21 mouse cellular contexts compared by ENCODE assay signal in genomic region chr11:109991270-109991669, GRCm38 (mm10). TPM values are rescaled to one million over a fixed set of nuclear protein-coding genes. Genes with fewer than 3 reads are reported as not detected.
DNase-seq lines count a peak whose midpoint lies in the region; ATAC-seq and TF ChIP-seq lines count a peak whose summit lies in the region.
"Had no signal": no experiment of that assay in that cellular context is flagged by ENCODE, and none has a peak within 500 bp of the region (broad histone marks: within the 10 kb centered on the region; RNA-seq: fewer than 3 reads in every experiment).

No protein-coding gene starts in this region.

- no peak for TF ChIP-seq EP300 in MEL (IDR thresholded peaks at IDR 0.05; ENCODE audit: low read depth in 1 of 2, low read length in 2 of 2)

- TF ChIP-seq POLR2A in MEL (IDR thresholded peaks at IDR 0.05; ENCODE audit: control insufficient read depth in 1 of 2, insufficient read depth in 1 of 2, low read depth in 1 of 2, low read length in 2 of 2, poor library complexity in 1 of 2), result no peak

- 0 out of 2 replicates have a peak, but pooled peaks have one; percentile 50 for ATAC-seq in liver, embryonic 12.5 days
- ATAC-seq: midbrain, embryonic 16.5 days had no signal

- H3K79me2 ChIP-seq in MEL (ENCODE audit: control insufficient read depth, insufficient read depth, low read length, poor library complexity), result no peaks in the 10 kb centered on the region

- H3K27me3 ChIP-seq in liver, embryonic 12.5 days (replicated peaks), result no peaks in the 10 kb centered on the region
- no peaks in the 10 kb centered on the region for H3K27me3 ChIP-seq in MEL (ENCODE audit: control insufficient read depth in 1 of 2, insufficient read depth in 2 of 2, low read length in 2 of 2)
- H3K27me3 ChIP-seq: embryonic facial prominence, embryonic 15.5 days; forebrain, embryonic 12.5 days; hindbrain, embryonic 12.5 days had no signal

- 37% methylated on average over 3 of the region's 3 CpGs for whole genome bisulfite sequencing in liver, embryonic 12.5 days (ENCODE audit: insufficient replicate concordance)

- H3K4me2 ChIP-seq in liver, embryonic 12.5 days, result no peak overlapping the region
- H3K4me2 ChIP-seq: embryonic facial prominence, embryonic 15.5 days; forebrain, embryonic 12.5 days; hindbrain, embryonic 12.5 days had no signal

- TF ChIP-seq RAD21 in MEL (IDR thresholded peaks at IDR 0.05; ENCODE audit: low read depth, low read length), result no peak

- no peak overlapping the region for H3K4me3 ChIP-seq in liver, embryonic 12.5 days
- H3K4me3 ChIP-seq in MEL (ENCODE audit: control insufficient read depth in 1 of 2, insufficient read depth in 1 of 2, low read depth in 2 of 2, low read length in 2 of 2), result no peak overlapping the region
- H3K4me3 ChIP-seq: embryonic facial prominence, embryonic 15.5 days; forebrain, embryonic 12.5 days; heart, embryonic 10.5 days; hindbrain, embryonic 12.5 days had no signal

- no peaks in the 10 kb centered on the region for H3K9me3 ChIP-seq in liver, embryonic 12.5 days (replicated peaks)
- H3K9me3 ChIP-seq in MEL (replicated peaks; ENCODE audit: insufficient read depth, low read length), result no peaks in the 10 kb centered on the region
- H3K9me3 ChIP-seq: embryonic facial prominence, embryonic 15.5 days; forebrain, embryonic 12.5 days; heart, embryonic 10.5 days; hindbrain, embryonic 12.5 days had no signal

- H3K27ac ChIP-seq in liver, embryonic 12.5 days, result no peak overlapping the region
- no peak overlapping the region for H3K27ac ChIP-seq in MEL (ENCODE audit: control insufficient read depth, low read depth, low read length)
- H3K27ac ChIP-seq: embryonic facial prominence, embryonic 15.5 days; forebrain, embryonic 12.5 days; heart, embryonic 10.5 days; hindbrain, embryonic 12.5 days; liver, embryonic 14.5 days had no signal

- H3K4me1 ChIP-seq in liver, embryonic 12.5 days, result no peaks in the 10 kb centered on the region
- no peaks in the 10 kb centered on the region for H3K4me1 ChIP-seq in MEL (ENCODE audit: control insufficient read depth in 1 of 2, insufficient read depth in 2 of 2, low read length in 2 of 2)

- H3K36me3 ChIP-seq in liver, embryonic 12.5 days, result no peaks in the 10 kb centered on the region
- no peaks in the 10 kb centered on the region for H3K36me3 ChIP-seq in MEL (ENCODE audit: control insufficient read depth in 1 of 2, insufficient read depth in 2 of 2, low read length in 2 of 2)
- H3K36me3 ChIP-seq: embryonic facial prominence, embryonic 15.5 days; forebrain, embryonic 12.5 days; heart, embryonic 10.5 days; hindbrain, embryonic 12.5 days had no signal

- no peak for TF ChIP-seq CTCF in MEL (IDR thresholded peaks at IDR 0.05 in 2 of 3, conservative IDR thresholded peaks at IDR 0.05 in 1 of 3; ENCODE audit: control insufficient read depth in 1 of 3, insufficient read depth in 1 of 3, low read depth in 2 of 3, low read length in 3 of 3, poor library complexity in 1 of 3, severe bottlenecking in 1 of 3)

- DNase-seq in liver (no peak), MEL (ENCODE audit: low read depth, low spot score) (peak; percentile 51)
- peak; percentile 7 for DNase-seq in c-Kit-positive CD71-positive TER-119-positive erythroid progenitor cells, embryonic 14.5 days (ENCODE audit: low spot score)
- DNase-seq in retina, postnatal 1 day, result no peak
- DNase-seq in embryo, embryonic 11 days, result no peak
- DNase-seq in spleen, adult 18-20 months, result no peak
- DNase-seq: adrenal gland, adult 2 months; cerebellum, adult 9-11 months; gastrocnemius, postnatal 25 days; heart, postnatal 10 days; layer of hippocampus, postnatal 36 days; left cerebral cortex, postnatal 4 days; lung, postnatal 14 days had no signal

- H3K9ac ChIP-seq in liver, embryonic 12.5 days, result no peak overlapping the region
- H3K9ac ChIP-seq in MEL (ENCODE audit: control insufficient read depth, low read depth, low read length, poor library complexity, severe bottlenecking), result no peak overlapping the region
- H3K9ac ChIP-seq: embryonic facial prominence, embryonic 15.5 days; forebrain, embryonic 12.5 days; hindbrain, embryonic 12.5 days; liver, embryonic 14.5 days had no signal

TF ChIP-seq in MEL, 35 proteins besides CTCF, POLR2A, EP300 and RAD21:
- TF ChIP-seq GABPA (IDR thresholded peaks at IDR 0.05; ENCODE audit: low read depth, low read length) (0 out of 2 replicates have a peak, but pooled peaks have one; percentile 52), ZKSCAN1 (IDR thresholded peaks at IDR 0.05; ENCODE audit: low read depth, low read length) (no peak), MAFK (IDR thresholded peaks at IDR 0.05; ENCODE audit: borderline replicate concordance, low read depth, low read length) (peak; percentile 50; the same call in 1 of the 2 replicates)

RNA-seq across cellular contexts. Expression of gene Abca8b, which starts 4.4 kb away (rescaled TPM):
- polyA plus RNA-seq in liver, embryonic 12.5 days (2016; fragmentation: Nextera tagmentation; extraction: Ambion mirVana), result 5.2 TPM in 2 replicates
- not detected in 2 replicates for total RNA-seq in MEL (2012; rRNA removed)
- polyA plus RNA-seq in MEL (2012; ENCODE audit: insufficient read depth in 1 of 2, insufficient read length in 2 of 2, low read depth in 1 of 2, low replicate concordance in 2 of 2, missing spikeins in 1 of 2), result not detected
- total RNA-seq: megakaryocyte-erythroid progenitor cell, adult 5-6 weeks had no signal

Comparison
In these comparisons a context has a peak if more than half of its experiments do, and no peak if none do; other contexts are left out.
1. DNase-seq: peak in MEL (single experiment) and c-Kit-positive CD71-positive TER-119-positive erythroid progenitor cells, embryonic 14.5 days (single experiment); none in liver (single experiment), retina, postnatal 1 day (single experiment), embryo, embryonic 11 days (single experiment) and spleen, adult 18-20 months (0 of 2).